In the genomic region with DNA sequence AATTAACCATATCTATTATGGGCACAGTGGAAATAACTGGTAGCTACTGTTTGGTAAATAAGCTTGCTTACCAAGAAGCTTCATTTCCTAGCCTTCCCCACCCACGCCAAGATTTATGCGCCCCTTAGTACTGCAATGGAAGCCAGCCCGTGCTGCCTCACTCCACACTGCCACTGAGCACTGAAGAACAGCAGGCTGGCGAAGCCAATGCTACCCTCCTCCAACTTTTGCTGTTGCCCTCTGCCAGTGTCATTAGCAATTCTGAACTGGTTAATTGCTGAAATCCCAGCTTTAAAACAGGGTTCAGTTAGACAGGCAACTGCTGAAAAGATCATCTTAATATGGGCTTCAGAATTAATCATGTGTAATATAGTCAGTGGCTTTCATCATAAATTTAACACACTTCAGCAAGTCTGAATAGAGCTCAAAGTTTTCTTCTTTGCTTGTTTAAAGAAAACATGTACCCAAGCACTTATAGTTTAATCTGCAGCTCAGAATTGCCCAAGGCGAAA, we compare ENCODE assay signal across 13 mouse cellular contexts.
"Had no signal": no experiment of that assay in that cellular context is flagged by ENCODE, and none has a peak within 500 bp of the region (broad histone marks: within the 10 kb centered on the region; RNA-seq: fewer than 3 reads in every experiment).

No protein-coding gene starts in this region.

- H3K4me2 ChIP-seq: limb, embryonic 13.5 days; liver, embryonic 13.5 days; midbrain, embryonic 11.5 days had no signal

- H3K9me3 ChIP-seq: limb, embryonic 10.5 days; limb, embryonic 13.5 days; liver, embryonic 13.5 days had no signal

- H3K4me1 ChIP-seq: limb, embryonic 10.5 days; limb, embryonic 13.5 days had no signal

- H3K27ac ChIP-seq: kidney, postnatal 0 days; limb, embryonic 10.5 days; limb, embryonic 13.5 days; liver, embryonic 13.5 days had no signal

- H3K4me3 ChIP-seq: limb, embryonic 10.5 days; limb, embryonic 13.5 days; liver, embryonic 13.5 days had no signal

- H3K27me3 ChIP-seq: limb, embryonic 13.5 days; liver, embryonic 13.5 days had no signal

- DNase-seq: kidney, adult 2 months; kidney, postnatal 25 days; liver, embryonic 13.5 days; lung, adult 2 months; lung, postnatal 14 days; lung, postnatal 4 days; midbrain, embryonic 14.5 days; thymus, adult 18-20 months; thymus, postnatal 36 days had no signal

- H3K9ac ChIP-seq: limb, embryonic 13.5 days; liver, embryonic 13.5 days had no signal
